Mouse (Mus musculus) myocyte (in vitro differentiated cells): ENCODE results near the gene Bud13. TPM values are rescaled to one million over a fixed set of nuclear protein-coding genes. Genes with fewer than 3 reads are reported as not detected.

Experiments used
- H3K27me3 ChIP-seq: one replicate; pipeline ENCODE4 v1.6.1; 2011; ENCODE audit not compliant: control insufficient read depth, insufficient read depth, insufficient read length
- H3K36me3 ChIP-seq: one replicate; pipeline ENCODE4 v1.6.1; 2011; ENCODE audit not compliant: control insufficient read depth, insufficient read depth
- H3K4me2 ChIP-seq: one replicate; pipeline ENCODE4 v1.6.1; 2011; ENCODE audit warnings: low read depth, control low read depth
- H3K4me3 ChIP-seq: one replicate; pipeline ENCODE4 v1.5.1; 2011; ENCODE audit warnings: mild to moderate bottlenecking, control low read depth, moderate library complexity
- H3K79me2 ChIP-seq: one replicate; pipeline ENCODE4 v1.6.1; 2011; ENCODE audit not compliant: control insufficient read depth, insufficient read depth
- H3ac ChIP-seq: one replicate; pipeline ENCODE4 v1.6.1; 2011; ENCODE audit not compliant: control insufficient read depth, insufficient read length
- CEBPB ChIP-seq: IDR thresholded peaks from 2 replicates; pipeline ENCODE4 v1.6.1; 2011; ENCODE audit warnings: mild to moderate bottlenecking, moderate library complexity; ENCODE audit not compliant: poor library complexity, insufficient read depth, severe bottlenecking
- E2F4 ChIP-seq: IDR thresholded peaks from one replicate; pipeline ENCODE4 v1.6.1; 2011; ENCODE audit warnings: mild to moderate bottlenecking, control low read depth, moderate library complexity; ENCODE audit not compliant: insufficient read depth
- MAX ChIP-seq: IDR thresholded peaks from one replicate; pipeline ENCODE4 v1.6.1; 2011; ENCODE audit warnings: low read depth, mild to moderate bottlenecking, control low read depth
- MYOD1 ChIP-seq, 3 experiments: IDR thresholded peaks; one replicate each; pipeline ENCODE4 v1.6.1; 2011; ENCODE audit warnings: control low read depth in 2 of 3, low read depth in 2 of 3, mild to moderate bottlenecking in 2 of 3, moderate library complexity in 1 of 3; ENCODE audit not compliant: insufficient read length in 2 of 3, control insufficient read depth in 1 of 3
- MYOG ChIP-seq, 3 experiments: IDR thresholded peaks; one replicate each; pipeline ENCODE4 v1.6.1; 2011; ENCODE audit warnings: control low read depth in 2 of 3, low read depth in 2 of 3, mild to moderate bottlenecking in 2 of 3; ENCODE audit not compliant: insufficient read length in 2 of 3, control insufficient read depth in 1 of 3, insufficient read depth in 1 of 3
- POLR2A ChIP-seq: IDR thresholded peaks from one replicate; pipeline ENCODE4 v1.6.1; 2011; ENCODE audit warnings: low read depth, mild to moderate bottlenecking, control low read depth, moderate library complexity; ENCODE audit not compliant: insufficient read length
- POLR2AphosphoS2 ChIP-seq: IDR thresholded peaks from one replicate; pipeline ENCODE4 v1.6.1; 2011; ENCODE audit warnings: low read depth, control low read depth; ENCODE audit not compliant: insufficient read length
- REST ChIP-seq: IDR thresholded peaks from one replicate; pipeline ENCODE4 v1.6.1; 2011; ENCODE audit warnings: mild to moderate bottlenecking, control low read depth, moderate library complexity; ENCODE audit not compliant: insufficient read depth, insufficient read length
- SRF ChIP-seq: IDR thresholded peaks from one replicate; pipeline ENCODE4 v1.6.1; 2011; ENCODE audit warnings: low read depth; ENCODE audit not compliant: control insufficient read depth, insufficient read length
- TCF12 ChIP-seq: IDR thresholded peaks from one replicate; pipeline ENCODE4 v1.6.1; 2011; ENCODE audit warnings: mild to moderate bottlenecking, control low read depth; ENCODE audit not compliant: poor library complexity, insufficient read depth, severe bottlenecking
- TCF3 ChIP-seq: IDR thresholded peaks from one replicate; pipeline ENCODE4 v1.6.1; 2011; ENCODE audit warnings: low read depth, control low read depth; ENCODE audit not compliant: insufficient read length
- USF1 ChIP-seq: IDR thresholded peaks from one replicate; pipeline ENCODE4 v1.6.1; 2011; ENCODE audit warnings: low read depth, mild to moderate bottlenecking, control low read depth, moderate library complexity
- polyA plus RNA-seq: library from polyadenylated mRNA; unstranded; fragments of >200 nt; fragmentation: generic; extraction: Trizol; gene quantifications from one replicate; pipeline ENCODE4 v1.2.1, GENCODE M21; 2012; ENCODE audit warnings: missing spikeins

Gene Bud13
- polyA plus RNA-seq, 1 experiment: 9.5 TPM

DNA sequence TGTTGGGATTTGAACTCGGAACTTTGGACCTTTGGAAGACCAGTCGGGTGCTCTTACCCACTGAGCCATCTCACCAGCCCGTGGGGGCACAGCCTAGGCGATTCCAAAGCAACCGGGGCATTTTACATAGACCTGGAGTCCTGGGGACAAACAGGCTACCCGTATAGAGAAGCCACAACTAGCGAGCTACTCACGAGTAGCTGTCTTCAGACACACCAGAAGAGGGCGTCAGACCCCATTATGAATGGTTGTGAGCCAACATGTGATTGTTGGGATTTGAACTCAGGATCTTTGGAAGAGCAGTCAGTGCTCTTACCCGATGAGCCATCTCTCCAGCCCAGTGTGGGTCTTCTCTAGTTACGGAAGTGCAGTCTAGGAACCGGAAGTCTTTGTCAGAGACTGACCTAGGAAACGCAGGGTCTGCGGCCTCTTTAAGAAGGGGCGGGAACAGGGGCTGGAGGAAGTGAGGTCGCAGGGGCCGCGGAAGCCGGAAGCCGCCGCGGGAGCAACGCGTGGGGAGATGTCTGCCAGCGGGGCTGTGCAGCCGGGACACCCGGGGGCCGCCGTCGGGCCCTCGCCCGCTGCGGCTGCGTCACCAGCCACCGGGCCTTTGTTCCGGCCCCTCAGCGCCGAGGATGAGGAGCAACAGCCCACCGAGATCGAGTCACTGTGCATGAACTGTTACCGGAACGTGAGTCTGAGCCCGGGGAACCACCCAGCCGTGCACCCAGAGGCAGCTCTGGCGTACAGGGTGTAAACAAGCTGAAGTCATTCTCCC is 9.9 kb upstream of the Bud13 start, which contains the start of gene Zpr1:
Zpr1 (plus strand) TSS at position 388 of the 778 bp plus-strand sequence.
- TF ChIP-seq SRF (no peak), POLR2A (peak; percentile 80), MYOD1 (IDR thresholded peaks at IDR 0.05; ENCODE audit: control insufficient read depth in 1 of 3, insufficient read length in 2 of 3, low read depth in 2 of 3) (peak in 1 of 3 experiments; percentile 4), CEBPB (no peak), REST (no peak), POLR2AphosphoS2 (peak; percentile 72), MYOG (IDR thresholded peaks at IDR 0.05; ENCODE audit: control insufficient read depth in 1 of 3, insufficient read depth in 1 of 3, insufficient read length in 2 of 3, low read depth in 2 of 3) (no peak), USF1 (no peak)
- peak within 1 kb of the TSS; percentile 41 for H3ac ChIP-seq
- H3K79me2 ChIP-seq: peaks cover 9% of the 10 kb centered on the region
- H3K4me3 ChIP-seq: peak within 1 kb of the TSS; percentile 80
- peak within 1 kb of the TSS; percentile 89 for H3K4me2 ChIP-seq
- H3K27me3 ChIP-seq: peaks cover 25% of the 10 kb centered on the region
- H3K36me3 ChIP-seq: peaks cover 23% of the 10 kb centered on the region

DNA sequence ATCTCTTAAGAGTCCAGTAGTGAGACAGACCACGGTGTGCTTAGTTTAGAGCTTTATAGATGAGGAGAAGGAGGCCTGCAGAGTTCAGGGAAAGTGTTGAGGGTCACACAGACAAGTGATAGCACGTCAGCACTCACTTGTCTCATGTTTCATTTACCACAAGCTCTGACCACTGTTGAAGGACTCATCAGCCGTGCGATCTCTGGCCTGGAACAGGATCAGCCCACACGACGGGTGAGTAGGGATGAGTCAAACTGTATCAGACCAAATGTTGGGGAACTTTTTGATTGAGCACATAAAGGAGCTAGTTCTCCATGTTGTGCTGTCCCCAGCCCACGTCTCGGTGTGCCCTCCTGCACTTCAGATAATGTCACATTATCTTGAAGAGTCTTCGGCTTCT is 8.3 kb upstream of the Bud13 start:
- peaks cover 10% of the 10 kb centered on the region for H3K27me3 ChIP-seq
- no peak overlapping the region for H3ac ChIP-seq
- TF ChIP-seq MYOG (IDR thresholded peaks at IDR 0.05; ENCODE audit: control insufficient read depth in 1 of 3, insufficient read depth in 1 of 3, insufficient read length in 2 of 3, low read depth in 2 of 3) (peak in 1 of 3 experiments; percentile 11), USF1 (no peak), E2F4 (no peak), MAX (no peak)
- peaks cover 9% of the 10 kb centered on the region for H3K79me2 ChIP-seq
- peaks cover 33% of the 10 kb centered on the region for H3K36me3 ChIP-seq
- peak overlapping the region; percentile 89 for H3K4me2 ChIP-seq
- H3K4me3 ChIP-seq: peak overlapping the region; percentile 80

DNA sequence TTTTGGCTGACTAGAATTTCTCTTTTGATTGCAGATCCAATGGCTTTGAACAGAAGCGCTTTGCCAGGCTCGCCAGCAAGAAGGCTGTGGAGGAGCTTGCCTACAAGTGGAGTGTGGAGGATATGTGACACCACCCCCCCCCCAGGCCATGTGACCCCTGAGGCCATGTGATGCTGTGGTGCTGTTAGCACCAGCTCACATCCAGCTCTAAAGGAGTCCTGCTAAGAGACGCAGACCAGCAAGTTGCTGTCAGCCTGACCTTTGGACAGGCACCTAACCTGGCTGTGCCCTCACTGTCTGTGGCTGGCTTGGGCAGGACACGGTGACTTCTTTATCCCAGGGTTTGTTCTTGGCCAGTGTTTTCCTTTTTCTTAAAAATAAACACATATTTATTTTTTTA is 15.6 kb downstream of the Bud13 start:
- no peak overlapping the region for H3K4me3 ChIP-seq
- peaks cover 19% of the 10 kb centered on the region for H3K36me3 ChIP-seq
- TF ChIP-seq E2F4 (no peak), TCF3 (no peak), MYOD1 (IDR thresholded peaks at IDR 0.05; ENCODE audit: control insufficient read depth in 1 of 3, insufficient read length in 2 of 3, low read depth in 2 of 3) (no peak), MAX (no peak), POLR2AphosphoS2 (no peak), SRF (no peak), MYOG (IDR thresholded peaks at IDR 0.05; ENCODE audit: control insufficient read depth in 1 of 3, insufficient read depth in 1 of 3, insufficient read length in 2 of 3, low read depth in 2 of 3) (no peak), CEBPB (no peak), USF1 (no peak), TCF12 (no peak), POLR2A (no peak), REST (no peak)
- H3ac ChIP-seq: no peak overlapping the region
- no peak overlapping the region for H3K4me2 ChIP-seq
- H3K27me3 ChIP-seq: no peaks in the 10 kb centered on the region
- H3K79me2 ChIP-seq: no peaks in the 10 kb centered on the region

DNA sequence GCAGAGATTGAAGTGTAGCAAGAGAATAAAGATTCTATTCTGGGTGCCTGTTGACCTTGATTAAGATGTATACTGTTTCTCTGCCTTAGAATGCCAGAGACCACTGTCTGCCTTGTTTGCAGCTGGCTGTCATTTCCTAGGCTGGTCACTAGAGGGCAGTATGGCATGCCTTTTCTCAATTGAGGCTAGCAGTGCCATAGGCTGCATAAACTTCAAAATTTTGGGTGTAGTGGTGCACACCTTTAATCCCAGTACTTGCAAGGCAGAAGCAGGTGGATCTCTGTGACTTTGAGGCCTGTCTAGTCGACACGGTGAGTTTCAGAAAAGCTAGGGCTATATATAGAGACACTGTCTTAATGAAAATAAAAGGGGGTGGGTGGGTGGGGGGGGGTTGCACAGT is 19.3 kb downstream of the Bud13 start:
- Histone ChIP-seq H3K4me2 (no peak overlapping the region), H3K79me2 (no peaks in the 10 kb centered on the region), H3K4me3 (no peak overlapping the region), H3ac (no peak overlapping the region), H3K36me3 (peaks cover 19% of the 10 kb centered on the region), H3K27me3 (no peaks in the 10 kb centered on the region)
- TF ChIP-seq TCF12 (no peak), CEBPB (no peak), USF1 (no peak), REST (no peak), SRF (no peak), MAX (no peak), POLR2A (no peak), POLR2AphosphoS2 (no peak), MYOG (IDR thresholded peaks at IDR 0.05; ENCODE audit: control insufficient read depth in 1 of 3, insufficient read depth in 1 of 3, insufficient read length in 2 of 3, low read depth in 2 of 3) (no peak), TCF3 (no peak), E2F4 (no peak), MYOD1 (IDR thresholded peaks at IDR 0.05; ENCODE audit: control insufficient read depth in 1 of 3, insufficient read length in 2 of 3, low read depth in 2 of 3) (no peak)

DNA sequence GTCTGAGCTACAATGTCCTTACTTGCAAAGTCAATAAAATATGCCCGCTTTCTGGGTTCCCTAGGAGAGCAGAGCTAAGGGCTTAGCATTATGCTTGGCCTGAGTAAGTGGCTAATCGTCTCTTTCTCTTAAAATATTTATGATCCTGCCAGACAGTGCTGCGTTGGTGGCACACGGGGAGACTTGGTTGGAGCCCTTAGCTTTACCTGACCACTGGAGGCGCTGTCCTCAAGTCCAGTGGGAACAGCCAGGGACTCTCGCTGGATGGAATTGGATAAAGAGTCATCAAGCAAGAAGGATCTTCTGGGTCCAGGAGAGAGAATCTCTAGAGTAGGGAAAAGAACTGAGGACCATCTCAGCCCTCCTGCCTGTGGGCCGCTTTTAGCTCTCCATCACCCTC is 26.3 kb downstream of the Bud13 start:
- no peak for TF ChIP-seq TCF3
- H3ac ChIP-seq: no peak overlapping the region
- H3K36me3 ChIP-seq: no peaks in the 10 kb centered on the region
- H3K79me2 ChIP-seq: no peaks in the 10 kb centered on the region
- no peak overlapping the region for H3K4me2 ChIP-seq
- peaks cover 27% of the 10 kb centered on the region for H3K27me3 ChIP-seq
- no peak overlapping the region for H3K4me3 ChIP-seq
